Mouse (Mus musculus): ENCODE data around the gene Atp6ap1. TPM values are rescaled to one million over a fixed set of nuclear protein-coding genes. Genes with fewer than 3 reads are reported as not detected.

Atp6ap1 gene
- polyA plus RNA-seq, 1 experiment from 2014 or later = 81.1 TPM

- H3K27me3 ChIP-seq (ENCODE audit: control insufficient read depth, insufficient read depth, low read length) = no peaks in the 10 kb centered on the region
- ATAC-seq (ENCODE audit: insufficient number of reproducible peaks, low FRiP score, low TSS enrichment, low read depth) (peak; percentile 93), DNase-seq (ENCODE audit: low spot score) (peak; percentile 90)
- 13% methylated on average over 42 of the region's 42 CpGs for WGBS
- H3K4me3 ChIP-seq (ENCODE audit: low read depth, low read length) = peak within 1 kb of the TSS; percentile 50
- peak within 1 kb of the TSS; percentile 45 for H3K4me2 ChIP-seq (ENCODE audit: low read depth, severe bottlenecking)
- no peaks in the 10 kb centered on the region; the same call in 1 of the 2 replicates for H3K36me3 ChIP-seq (ENCODE audit: control insufficient read depth, insufficient read depth, low read length)
- no peaks in the 10 kb centered on the region for H3K4me1 ChIP-seq (ENCODE audit: control insufficient read depth, insufficient read depth, low read length)
- H3K9me3 ChIP-seq (ENCODE audit: control insufficient read depth, low read length) = no peaks in the 10 kb centered on the region
- peak within 1 kb of the TSS; percentile 64 for H3K9ac ChIP-seq (ENCODE audit: low read length)
- peak within 1 kb of the TSS; percentile 89 for H3K27ac ChIP-seq (replicated peaks; ENCODE audit: low read depth, low read length)
Measured at GRCm38 (mm10) chrX:74270062-74270901, 26.6 kb upstream of the Atp6ap1 start, which contains the start of gene Rpl10. Gene Rpl10 (plus strand): TSS chrX:74270812.

- ATAC-seq (ENCODE audit: insufficient number of reproducible peaks, low FRiP score, low TSS enrichment, low read depth) = no peak
- Histone ChIP-seq H3K27me3 (ENCODE audit: control insufficient read depth, insufficient read depth, low read length) (no peaks in the 10 kb centered on the region), H3K9me3 (ENCODE audit: control insufficient read depth, low read length) (no peaks in the 10 kb centered on the region), H3K27ac (replicated peaks; ENCODE audit: low read depth, low read length) (0 out of 2 replicates have a peak overlapping the region, but pooled peaks have one; percentile 5), H3K4me1 (ENCODE audit: control insufficient read depth, insufficient read depth, low read length) (no peaks in the 10 kb centered on the region), H3K9ac (ENCODE audit: low read length) (peak overlapping the region; percentile 61), H3K4me2 (ENCODE audit: low read depth, severe bottlenecking) (peak overlapping the region; percentile 44), H3K4me3 (ENCODE audit: low read depth, low read length) (peak overlapping the region; percentile 50), H3K36me3 (ENCODE audit: control insufficient read depth, insufficient read depth, low read length) (no peaks in the 10 kb centered on the region; the same call in 1 of the 2 replicates)
- DNase-seq (ENCODE audit: low spot score) = peak; percentile 50
- WGBS = 14% methylated on average over 27 of the region's 27 CpGs
Measured at GRCm38 (mm10) chrX:74270902-74271551, 25.9 kb upstream of the Atp6ap1 start.

GRCm38 (mm10) chrX:74273422-74274322 is 23.2 kb upstream of the Atp6ap1 start:
- Histone ChIP-seq H3K27ac (replicated peaks; ENCODE audit: low read depth, low read length) (no peak overlapping the region), H3K27me3 (ENCODE audit: control insufficient read depth, insufficient read depth, low read length) (no peaks in the 10 kb centered on the region), H3K4me3 (ENCODE audit: low read depth, low read length) (no peak overlapping the region), H3K9ac (ENCODE audit: low read length) (no peak overlapping the region), H3K4me2 (ENCODE audit: low read depth, severe bottlenecking) (no peak overlapping the region), H3K36me3 (ENCODE audit: control insufficient read depth, insufficient read depth, low read length) (no peaks in the 10 kb centered on the region; the same call in 1 of the 2 replicates), H3K4me1 (ENCODE audit: control insufficient read depth, insufficient read depth, low read length) (no peaks in the 10 kb centered on the region), H3K9me3 (ENCODE audit: control insufficient read depth, low read length) (no peaks in the 10 kb centered on the region)
- ATAC-seq (ENCODE audit: insufficient number of reproducible peaks, low FRiP score, low TSS enrichment, low read depth) (no peak), DNase-seq (ENCODE audit: low spot score) (peak; percentile 28)
- 35% methylated on average over 10 of the region's 10 CpGs for WGBS

- Histone ChIP-seq H3K9ac (ENCODE audit: low read length) (no peak overlapping the region), H3K4me2 (ENCODE audit: low read depth, severe bottlenecking) (no peak overlapping the region), H3K36me3 (ENCODE audit: control insufficient read depth, insufficient read depth, low read length) (no peaks in the 10 kb centered on the region; the same call in 1 of the 2 replicates), H3K27ac (replicated peaks; ENCODE audit: low read depth, low read length) (no peak overlapping the region), H3K27me3 (ENCODE audit: control insufficient read depth, insufficient read depth, low read length) (no peaks in the 10 kb centered on the region), H3K9me3 (ENCODE audit: control insufficient read depth, low read length) (no peaks in the 10 kb centered on the region), H3K4me1 (ENCODE audit: control insufficient read depth, insufficient read depth, low read length) (no peaks in the 10 kb centered on the region), H3K4me3 (ENCODE audit: low read depth, low read length) (no peak overlapping the region)
- ATAC-seq (ENCODE audit: insufficient number of reproducible peaks, low FRiP score, low TSS enrichment, low read depth) = no peak
- WGBS = 67% methylated on average over 6 of the region's 8 CpGs
- no peak for DNase-seq (ENCODE audit: low spot score)
Measured at GRCm38 (mm10) chrX:74277916-74278315, 19.0 kb upstream of the Atp6ap1 start.

GRCm38 (mm10) chrX:74281041-74281731 is 15.7 kb upstream of the Atp6ap1 start:
- H3K27me3 ChIP-seq (ENCODE audit: control insufficient read depth, insufficient read depth, low read length) = no peaks in the 10 kb centered on the region
- WGBS = 17% methylated on average over 14 of the region's 14 CpGs
- peak overlapping the region; percentile 52; the same call in 1 of the 2 replicates for H3K27ac ChIP-seq (replicated peaks; ENCODE audit: low read depth, low read length)
- peak overlapping the region; percentile 60 for H3K4me3 ChIP-seq (ENCODE audit: low read depth, low read length)
- H3K9me3 ChIP-seq (ENCODE audit: control insufficient read depth, low read length) = no peaks in the 10 kb centered on the region
- H3K4me2 ChIP-seq (ENCODE audit: low read depth, severe bottlenecking) = peak overlapping the region; percentile 63
- H3K36me3 ChIP-seq (ENCODE audit: control insufficient read depth, insufficient read depth, low read length) = no peaks in the 10 kb centered on the region
- ATAC-seq (ENCODE audit: insufficient number of reproducible peaks, low FRiP score, low TSS enrichment, low read depth) = no peak
- H3K9ac ChIP-seq (ENCODE audit: low read length) = peak overlapping the region; percentile 40; the same call in 1 of the 2 replicates
- no peak for DNase-seq (ENCODE audit: low spot score)
- no peaks in the 10 kb centered on the region for H3K4me1 ChIP-seq (ENCODE audit: control insufficient read depth, insufficient read depth, low read length)

GRCm38 (mm10) chrX:74281732-74282394 is 15.0 kb upstream of the Atp6ap1 start, which contains the start of the genes Taz and Dnase1l1:
Gene Taz (plus strand): TSS chrX:74281912.
Gene Dnase1l1 (minus strand): TSS chrX:74282337.
- WGBS = 11% methylated on average over 16 of the region's 16 CpGs

GRCm38 (mm10) chrX:74282395-74283091 is 14.4 kb upstream of the Atp6ap1 start:
- no peaks in the 10 kb centered on the region for H3K9me3 ChIP-seq (ENCODE audit: control insufficient read depth, low read length)
- H3K4me1 ChIP-seq (ENCODE audit: control insufficient read depth, insufficient read depth, low read length) = no peaks in the 10 kb centered on the region
- peak overlapping the region; percentile 70 for H3K9ac ChIP-seq (ENCODE audit: low read length)
- H3K27me3 ChIP-seq (ENCODE audit: control insufficient read depth, insufficient read depth, low read length) = no peaks in the 10 kb centered on the region
- WGBS = 18% methylated on average over 39 of the region's 39 CpGs
- H3K4me3 ChIP-seq (ENCODE audit: low read depth, low read length) = peak overlapping the region; percentile 60
- no peaks in the 10 kb centered on the region for H3K36me3 ChIP-seq (ENCODE audit: control insufficient read depth, insufficient read depth, low read length)
- peak; percentile 81 for DNase-seq (ENCODE audit: low spot score)
- ATAC-seq (ENCODE audit: insufficient number of reproducible peaks, low FRiP score, low TSS enrichment, low read depth) = peak; percentile 71
- H3K27ac ChIP-seq (replicated peaks; ENCODE audit: low read depth, low read length) = no peak overlapping the region
- peak overlapping the region; percentile 63 for H3K4me2 ChIP-seq (ENCODE audit: low read depth, severe bottlenecking)

More at GRCm38 (mm10) chrX:74281732-74282394, 15.0 kb upstream of the Atp6ap1 start, which contains the start of the genes Taz and Dnase1l1:
- DNase-seq (ENCODE audit: low spot score) = peak; percentile 69
- Histone ChIP-seq H3K27ac (replicated peaks; ENCODE audit: low read depth, low read length) (peak within 1 kb of the TSS; percentile 52), H3K9ac (ENCODE audit: low read length) (peak within 1 kb of the TSS; percentile 70), H3K27me3 (ENCODE audit: control insufficient read depth, insufficient read depth, low read length) (no peaks in the 10 kb centered on the region), H3K4me1 (ENCODE audit: control insufficient read depth, insufficient read depth, low read length) (no peaks in the 10 kb centered on the region), H3K9me3 (ENCODE audit: control insufficient read depth, low read length) (no peaks in the 10 kb centered on the region), H3K4me2 (ENCODE audit: low read depth, severe bottlenecking) (peak within 1 kb of the TSS; percentile 63), H3K36me3 (ENCODE audit: control insufficient read depth, insufficient read depth, low read length) (no peaks in the 10 kb centered on the region), H3K4me3 (ENCODE audit: low read depth, low read length) (peak within 1 kb of the TSS; percentile 60)
- peak; percentile 85 for ATAC-seq (ENCODE audit: insufficient number of reproducible peaks, low FRiP score, low TSS enrichment, low read depth)

Data from limb, embryonic 11.5 days (tissue).